ENCODE assay signal across 8 mouse cellular contexts in the genomic region with DNA sequence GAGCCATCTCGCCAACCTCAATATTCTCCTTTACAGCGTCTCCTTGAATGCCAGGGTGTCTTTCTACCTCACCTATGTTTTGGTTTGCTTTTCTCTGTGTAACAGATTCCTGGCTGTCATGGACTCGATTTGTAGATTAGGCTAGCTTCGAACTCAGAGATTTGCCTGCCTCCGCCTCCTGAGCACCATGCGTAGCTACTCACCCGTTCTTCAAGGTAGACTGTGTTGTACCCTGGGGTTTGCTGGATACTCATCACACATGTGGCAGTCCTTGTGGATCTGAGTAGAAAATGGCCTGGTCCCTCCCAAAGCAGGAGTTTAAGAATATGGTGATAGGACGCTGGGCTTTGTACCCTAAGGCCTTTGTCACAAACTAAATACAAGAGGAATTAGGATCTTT. TPM values are rescaled to one million over a fixed set of nuclear protein-coding genes. Genes with fewer than 3 reads are reported as not detected.
A peak's percentile ranks its signal among the peaks of the same experiment; 100 is the strongest.
DNase-seq lines count a peak whose midpoint lies in the region; ATAC-seq and TF ChIP-seq lines count a peak whose summit lies in the region.

No protein-coding gene starts in this region.

- WGBS in thymus, adult 2 months = 15% methylated on average over 8 of the region's 8 CpGs
- WGBS in limb, embryonic 13.5 days = 13% methylated on average over 8 of the region's 8 CpGs
- WGBS in stomach, embryonic 15.5 days = 11% methylated on average over 8 of the region's 8 CpGs

- H3K27me3 ChIP-seq in thymus, adult 2 months (ENCODE audit: control insufficient read depth, insufficient read depth, low read length) = no peaks in the 10 kb centered on the region
- no peaks in the 10 kb centered on the region for H3K27me3 ChIP-seq in limb, embryonic 13.5 days
- H3K27me3 ChIP-seq in stomach, embryonic 15.5 days (replicated peaks) = no peaks in the 10 kb centered on the region

- peak overlapping the region; percentile 90 for H3K4me2 ChIP-seq in limb, embryonic 13.5 days (replicated peaks)
- H3K4me2 ChIP-seq in stomach, embryonic 15.5 days = peak overlapping the region; percentile 72

- DNase-seq in cerebellum, adult 9-11 months = peak; percentile 56
- no peak for DNase-seq in cerebellum, postnatal 14 days
- DNase-seq in thymus, adult 2 months = no peak
- no peak for DNase-seq in thymus, postnatal 14 days
- DNase-seq in right cerebral cortex, postnatal 25 days = no peak
- DNase-seq in thymus, postnatal 10 days (ENCODE audit: low spot score in 2 of 2) = no peak

- no peak for TF ChIP-seq POLR2A in thymus, adult 2 months (IDR thresholded peaks at IDR 0.05; ENCODE audit: control insufficient read depth, extremely low read depth, insufficient read depth, low read length, poor library complexity)

- H3K9ac ChIP-seq in limb, embryonic 13.5 days = peak overlapping the region; percentile 67
- peak overlapping the region; percentile 31; the same call in 1 of the 2 replicates for H3K9ac ChIP-seq in stomach, embryonic 15.5 days

- H3K4me3 ChIP-seq in thymus, adult 2 months (ENCODE audit: control insufficient read depth, insufficient read depth, low read length) = peak overlapping the region; percentile 54; the same call in 1 of the 2 replicates
- peak overlapping the region; percentile 93 for H3K4me3 ChIP-seq in limb, embryonic 13.5 days
- peak overlapping the region; percentile 93 for H3K4me3 ChIP-seq in stomach, embryonic 15.5 days (replicated peaks)

- H3K36me3 ChIP-seq in thymus, adult 2 months (ENCODE audit: control insufficient read depth, insufficient read depth, low read length) = peaks cover 12% of the 10 kb centered on the region
- peaks cover 51% of the 10 kb centered on the region for H3K36me3 ChIP-seq in limb, embryonic 13.5 days
- H3K36me3 ChIP-seq in stomach, embryonic 15.5 days = peaks cover 26% of the 10 kb centered on the region

- TF ChIP-seq CTCF in thymus, adult 2 months (IDR thresholded peaks at IDR 0.05; ENCODE audit: borderline replicate concordance, control insufficient read depth, extremely low read depth, insufficient read depth, low read length, poor library complexity) = no peak

- ATAC-seq in limb, embryonic 13.5 days (ENCODE audit: low FRiP score, low read depth) = no peak
- ATAC-seq in stomach, embryonic 15.5 days (ENCODE audit: insufficient read depth, low FRiP score, low read depth) = no peak

- peaks cover 9% of the 10 kb centered on the region for H3K4me1 ChIP-seq in thymus, adult 2 months (replicated peaks; ENCODE audit: control insufficient read depth, insufficient read depth, low read length)
- peaks cover 31% of the 10 kb centered on the region for H3K4me1 ChIP-seq in limb, embryonic 13.5 days
- peaks cover 20% of the 10 kb centered on the region for H3K4me1 ChIP-seq in stomach, embryonic 15.5 days

- H3K9me3 ChIP-seq in limb, embryonic 13.5 days = no peaks in the 10 kb centered on the region
- no peaks in the 10 kb centered on the region for H3K9me3 ChIP-seq in stomach, embryonic 15.5 days

- no peak overlapping the region for H3K27ac ChIP-seq in thymus, adult 2 months (ENCODE audit: control insufficient read depth, insufficient read depth, low read length)
- peak overlapping the region; percentile 52; the same call in 1 of the 2 replicates for H3K27ac ChIP-seq in limb, embryonic 13.5 days
- H3K27ac ChIP-seq in stomach, embryonic 15.5 days = peak overlapping the region; percentile 86

RNA-seq across cellular contexts. Expression of gene Slc35e1, which starts 1.0 kb away (rescaled TPM):
- 121 and 145 TPM in 2 replicates for polyA plus RNA-seq in thymus, adult 2 months (2012; rRNA removed)
- 20.2 and 21.8 TPM in 2 replicates for polyA plus RNA-seq in limb, embryonic 13.5 days (2015; fragmentation: Nextera tagmentation; extraction: Ambion mirVana)
- polyA plus RNA-seq in stomach, embryonic 15.5 days (2015; fragmentation: Nextera tagmentation; extraction: Ambion mirVana) = 21.1 and 24.2 TPM in 2 replicates

RNA-seq across cellular contexts. Expression of gene Cherp, which starts 18.4 kb away (rescaled TPM):
- 146 and 176 TPM in 2 replicates for polyA plus RNA-seq in thymus, adult 2 months (2012; rRNA removed)
- polyA plus RNA-seq in limb, embryonic 13.5 days (2015; fragmentation: Nextera tagmentation; extraction: Ambion mirVana) = 59.1 and 69.8 TPM in 2 replicates
- polyA plus RNA-seq in stomach, embryonic 15.5 days (2015; fragmentation: Nextera tagmentation; extraction: Ambion mirVana) = 45.1 and 52.1 TPM in 2 replicates

RNA-seq across cellular contexts. Expression of gene 1700030K09Rik, which starts 49.7 kb away (rescaled TPM):
- 7.2 and 9.5 TPM in 2 replicates for polyA plus RNA-seq in thymus, adult 2 months (2012; rRNA removed)
- polyA plus RNA-seq in limb, embryonic 13.5 days (2015; fragmentation: Nextera tagmentation; extraction: Ambion mirVana) = 18.1 and 19.2 TPM in 2 replicates
- 13.3 and 14.5 TPM in 2 replicates for polyA plus RNA-seq in stomach, embryonic 15.5 days (2015; fragmentation: Nextera tagmentation; extraction: Ambion mirVana)

RNA-seq across cellular contexts. Expression of gene Calr3, which starts 49.7 kb away (rescaled TPM):
- polyA plus RNA-seq in thymus, adult 2 months (2012; rRNA removed) = 0.31 and 0.32 TPM in 2 replicates
- polyA plus RNA-seq in limb, embryonic 13.5 days (2015; fragmentation: Nextera tagmentation; extraction: Ambion mirVana) = 1.4 and 1.5 TPM in 2 replicates
- 2.6 and 3.3 TPM in 2 replicates for polyA plus RNA-seq in stomach, embryonic 15.5 days (2015; fragmentation: Nextera tagmentation; extraction: Ambion mirVana)

RNA-seq across cellular contexts. Expression of gene Med26, which starts 54.7 kb away (rescaled TPM):
- 26.3 and 32.1 TPM in 2 replicates for polyA plus RNA-seq in thymus, adult 2 months (2012; rRNA removed)
- 19.4 and 19.9 TPM in 2 replicates for polyA plus RNA-seq in limb, embryonic 13.5 days (2015; fragmentation: Nextera tagmentation; extraction: Ambion mirVana)
- 14.4 and 15.6 TPM in 2 replicates for polyA plus RNA-seq in stomach, embryonic 15.5 days (2015; fragmentation: Nextera tagmentation; extraction: Ambion mirVana)
